Mouse (Mus musculus) intestine, embryonic 16.5 days (tissue): ENCODE measurements around the gene Bcl2l12. TPM values are rescaled to one million over a fixed set of nuclear protein-coding genes. Genes with fewer than 3 reads are reported as not detected.
"Not testable (repeated sequence)": the region's sequence is repeated elsewhere in the genome, so short reads cannot be mapped to it uniquely, and the experiment has no call there.

Experiments
- ATAC-seq: fragments of 200-750 bp; cut with Nextera tagmentation; 2 replicates; pipeline ENCODE4 v1.8.0; 2017; ENCODE audit warnings: moderate TSS enrichment, moderate library complexity
- H3K27ac ChIP-seq: fragments of 300-500 bp; sonication (generic); 2 replicates; pipeline ENCODE4 v1.5.1; 2014; ENCODE audit warnings: mild to moderate bottlenecking, low read length
- H3K27me3 ChIP-seq: fragments of 300-500 bp; sonication (generic); replicated peaks from 2 replicates; pipeline ENCODE4 v1.6.1; 2014; ENCODE audit warnings: low read length, control low read depth, mixed read lengths; ENCODE audit not compliant: control insufficient read depth, insufficient read depth
- H3K36me3 ChIP-seq: fragments of 300-500 bp; sonication (generic); 2 replicates; pipeline ENCODE4 v1.6.1; 2014; ENCODE audit warnings: low read length, control low read depth; ENCODE audit not compliant: control insufficient read depth, insufficient read depth
- H3K4me1 ChIP-seq: fragments of 300-500 bp; sonication (generic); 2 replicates; pipeline ENCODE4 v1.6.1; 2014; ENCODE audit warnings: low read length, control low read depth, mixed read lengths; ENCODE audit not compliant: control insufficient read depth, insufficient read depth
- H3K4me2 ChIP-seq: fragments of 300-500 bp; sonication (generic); 2 replicates; pipeline ENCODE4 v1.6.1; 2014; ENCODE audit warnings: low read depth, low read length, control low read depth
- H3K4me3 ChIP-seq: fragments of 300-500 bp; sonication (generic); 2 replicates; pipeline ENCODE4 v1.5.1; 2014; ENCODE audit warnings: mild to moderate bottlenecking, low read length
- H3K9ac ChIP-seq: fragments of 300-500 bp; sonication (generic); 2 replicates; pipeline ENCODE4 v1.6.1; 2014; ENCODE audit warnings: low read depth, low read length
- H3K9me3 ChIP-seq: fragments of 300-500 bp; sonication (generic); 2 replicates; pipeline ENCODE4 v1.6.1; 2016; ENCODE audit warnings: low read length, control low read depth; ENCODE audit not compliant: control insufficient read depth
- WGBS: fragments of 180-500 bp; shearing (Covaris S2); extraction: QIAGEN DNeasy Blood & Tissue Kit; methylation state at CpG from one replicate; pipeline ENCODE4 v1.1.7; 2014; 5-methylcytosine and 5-hydroxymethylcytosine counted together
- polyA plus RNA-seq: library from polyadenylated mRNA; unstranded; fragments of >200 nt; fragmentation: Nextera tagmentation; extraction: Ambion mirVana; gene quantifications from 2 replicates; pipeline ENCODE4 v1.2.1, GENCODE M21; 2015

The Bcl2l12 gene
- polyA plus RNA-seq, 1 experiment from 2014 or later, result 36.9 TPM

DNA sequence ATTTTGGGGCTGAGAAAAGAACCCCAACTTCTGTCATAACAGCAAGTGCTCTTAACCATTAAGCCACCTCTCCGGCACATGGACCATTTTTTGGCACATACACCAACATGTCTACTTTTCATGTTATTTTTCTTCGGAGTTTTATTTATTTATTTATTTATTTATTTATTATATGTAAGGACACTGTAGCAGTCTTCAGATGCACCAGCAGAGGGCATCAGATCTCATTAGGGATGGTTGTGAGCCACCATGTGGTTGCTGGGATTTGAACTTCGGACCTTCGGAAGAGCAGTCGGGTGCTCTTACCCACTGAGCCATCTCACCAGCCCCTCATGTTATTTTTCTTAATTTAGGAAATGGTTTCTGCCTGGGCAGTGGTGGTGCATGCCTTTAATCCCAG lies 25.2 kb upstream of the Bcl2l12 start:
- H3K4me3 ChIP-seq, H3K4me2 ChIP-seq, H3K27ac ChIP-seq, H3K9ac ChIP-seq, H3K27me3 ChIP-seq, ATAC-seq, H3K4me1 ChIP-seq, H3K9me3 ChIP-seq: not testable (repeated sequence)
- H3K36me3 ChIP-seq, result peaks cover 12% of the 10 kb centered on the region
- WGBS, result 82% methylated on average over 5 of the region's 5 CpGs

DNA sequence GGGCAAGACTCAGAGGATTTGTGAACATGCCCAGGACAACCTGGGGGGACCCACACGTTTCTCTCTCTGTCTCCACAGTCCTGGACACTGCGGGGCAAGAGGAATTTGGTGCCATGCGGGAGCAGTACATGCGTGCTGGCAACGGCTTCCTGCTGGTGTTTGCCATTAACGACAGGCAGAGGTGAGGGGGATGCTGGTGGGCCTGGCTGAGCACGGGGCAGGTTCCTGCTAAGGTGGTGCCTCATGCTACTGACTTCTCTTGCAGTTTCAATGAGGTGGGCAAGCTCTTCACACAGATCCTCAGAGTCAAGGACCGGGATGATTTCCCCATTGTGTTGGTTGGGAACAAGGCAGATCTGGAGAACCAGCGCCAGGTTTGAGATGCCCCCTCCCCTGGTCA lies 21.7 kb upstream of the Bcl2l12 start:
- Histone ChIP-seq H3K27me3 (no peaks in the 10 kb centered on the region), H3K9me3 (no peaks in the 10 kb centered on the region), H3K4me3 (no peak overlapping the region), H3K4me2 (no peak overlapping the region), H3K36me3 (no peaks in the 10 kb centered on the region), H3K4me1 (peaks cover 11% of the 10 kb centered on the region), H3K27ac (no peak overlapping the region), H3K9ac (no peak overlapping the region)
- ATAC-seq, result no peak
- 69% methylated on average over 9 of the region's 9 CpGs for WGBS

- peak overlapping the region; percentile 88 for H3K27ac ChIP-seq
- no peak for ATAC-seq
- H3K36me3 ChIP-seq, result no peaks in the 10 kb centered on the region
- H3K4me1 ChIP-seq, result peaks cover 21% of the 10 kb centered on the region
- peak overlapping the region; percentile 74 for H3K4me2 ChIP-seq
- peak overlapping the region; percentile 97 for H3K4me3 ChIP-seq
- 34% methylated on average over 8 of the region's 8 CpGs for WGBS
- H3K9ac ChIP-seq, result peak overlapping the region; percentile 79; the same call in 1 of the 2 replicates
- H3K9me3 ChIP-seq, result no peaks in the 10 kb centered on the region
- H3K27me3 ChIP-seq, result no peaks in the 10 kb centered on the region
Observed at GRCm38 (mm10) chr7:45019031-45019571, 20.6 kb upstream of the Bcl2l12 start.

DNA sequence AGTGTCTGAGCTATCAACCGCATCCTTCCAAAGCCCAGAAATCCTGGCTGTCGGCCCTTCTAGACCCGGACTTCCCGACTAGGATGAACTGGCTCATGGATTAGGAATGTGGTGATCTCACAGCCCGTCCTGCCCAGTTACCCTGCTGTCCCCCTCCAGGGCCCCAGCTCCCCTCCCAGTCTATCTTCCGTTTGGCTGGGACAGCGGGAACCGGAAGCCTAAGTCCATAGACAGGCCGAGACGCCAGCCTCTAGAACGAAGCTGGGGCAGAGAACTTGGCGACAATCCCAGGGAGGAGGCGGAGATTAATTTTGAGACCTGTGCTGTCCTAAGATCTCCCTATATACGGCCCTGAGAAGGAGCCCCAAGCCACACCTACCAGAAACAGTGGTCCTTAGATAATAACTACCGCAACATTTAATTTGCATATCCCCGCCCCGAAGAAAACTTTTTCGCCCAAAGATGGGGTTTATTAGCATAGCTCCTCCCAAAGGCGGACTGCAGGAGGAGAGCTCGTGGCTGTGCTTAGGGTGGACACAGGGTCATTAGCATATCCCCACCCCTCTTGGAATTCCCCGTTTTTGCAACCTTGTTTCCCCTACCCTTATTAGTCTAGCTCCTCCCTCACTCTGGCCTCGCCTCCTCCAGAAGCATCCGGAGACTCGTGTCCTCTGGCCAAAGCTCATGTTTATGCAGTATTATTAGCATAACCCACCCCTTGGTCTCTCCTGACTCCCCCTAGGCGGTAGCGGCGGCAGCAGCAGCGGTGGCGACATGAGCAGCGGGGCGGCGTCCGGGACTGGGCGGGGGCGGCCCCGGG lies 18.9 kb upstream of the Bcl2l12 start, which contains the start of gene Rras:
Gene Rras, plus strand, starts transcription at position 720 of the 820 bp plus-strand sequence.
- no peaks in the 10 kb centered on the region for H3K9me3 ChIP-seq
- H3K27ac ChIP-seq, result peak within 1 kb of the TSS; percentile 100
- under 1% methylated on average over 36 of the region's 36 CpGs for WGBS
- peaks cover 5% of the 10 kb centered on the region; the same call in 1 of the 2 replicates for H3K36me3 ChIP-seq
- H3K4me2 ChIP-seq, result peak within 1 kb of the TSS; percentile 77
- H3K9ac ChIP-seq, result peak within 1 kb of the TSS; percentile 79
- H3K4me3 ChIP-seq, result peak within 1 kb of the TSS; percentile 97
- peak; percentile 93 for ATAC-seq
- H3K27me3 ChIP-seq, result no peaks in the 10 kb centered on the region
- H3K4me1 ChIP-seq, result peaks cover 21% of the 10 kb centered on the region

- peak overlapping the region; percentile 77 for H3K4me2 ChIP-seq
- H3K36me3 ChIP-seq, result peaks cover 12% of the 10 kb centered on the region
- no peaks in the 10 kb centered on the region for H3K9me3 ChIP-seq
- no peak for ATAC-seq
- H3K4me1 ChIP-seq, result peaks cover 21% of the 10 kb centered on the region
- H3K27me3 ChIP-seq, result no peaks in the 10 kb centered on the region
- H3K4me3 ChIP-seq, result peak overlapping the region; percentile 97
- peak overlapping the region; percentile 100 for H3K27ac ChIP-seq
- WGBS, result 1% methylated on average over 4 of the region's 4 CpGs
- peak overlapping the region; percentile 99 for H3K9ac ChIP-seq
Observed at GRCm38 (mm10) chr7:45016761-45017160, 18.2 kb upstream of the Bcl2l12 start.

GRCm38 (mm10) chr7:45015957-45016612 lies 17.6 kb upstream of the Bcl2l12 start, which contains the start of gene Scaf1:
Scaf1 (minus strand) TSS chr7:45016363.
- peaks cover 18% of the 10 kb centered on the region for H3K36me3 ChIP-seq
- H3K4me1 ChIP-seq, result peaks cover 21% of the 10 kb centered on the region
- peak within 1 kb of the TSS; percentile 80 for H3K4me2 ChIP-seq
- H3K9me3 ChIP-seq, result no peaks in the 10 kb centered on the region
- peak; percentile 83 for ATAC-seq
- under 1% methylated on average over 69 of the region's 69 CpGs for WGBS
- peak within 1 kb of the TSS; percentile 97 for H3K4me3 ChIP-seq
- no peaks in the 10 kb centered on the region for H3K27me3 ChIP-seq
- peak within 1 kb of the TSS; percentile 99 for H3K9ac ChIP-seq
- H3K27ac ChIP-seq, result peak within 1 kb of the TSS; percentile 100

- H3K9ac ChIP-seq, result peak overlapping the region; percentile 99
- ATAC-seq, result no peak
- 2% methylated on average over 20 of the region's 20 CpGs for WGBS
- peaks cover 18% of the 10 kb centered on the region for H3K36me3 ChIP-seq
- H3K27me3 ChIP-seq, result no peaks in the 10 kb centered on the region
- H3K9me3 ChIP-seq, result no peaks in the 10 kb centered on the region
- peak overlapping the region; percentile 100 for H3K27ac ChIP-seq
- H3K4me3 ChIP-seq, result peak overlapping the region; percentile 97
- peaks cover 21% of the 10 kb centered on the region for H3K4me1 ChIP-seq
- peak overlapping the region; percentile 80 for H3K4me2 ChIP-seq
Observed at GRCm38 (mm10) chr7:45015344-45015956, 16.9 kb upstream of the Bcl2l12 start.

DNA sequence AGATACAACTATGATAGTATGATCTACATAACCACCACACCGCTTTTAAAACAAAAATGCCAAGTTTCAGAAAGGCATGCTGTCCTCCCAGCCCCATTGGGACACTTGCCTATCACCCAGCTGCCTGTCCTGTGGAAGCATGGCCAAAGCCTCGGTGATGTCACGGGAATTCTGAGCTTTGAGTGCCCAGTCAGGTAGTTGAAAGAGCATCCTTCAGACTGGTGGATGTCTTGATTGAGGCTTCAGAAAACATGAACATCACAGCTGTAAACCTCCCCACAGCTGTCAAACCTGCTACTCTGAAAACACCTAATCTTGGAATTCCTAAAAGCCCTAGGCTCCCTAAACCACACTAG lies 15.6 kb upstream of the Bcl2l12 start:
- Histone ChIP-seq H3K4me2 (no peak overlapping the region), H3K4me1 (peaks cover 20% of the 10 kb centered on the region), H3K27me3 (no peaks in the 10 kb centered on the region), H3K27ac (no peak overlapping the region), H3K9me3 (no peaks in the 10 kb centered on the region), H3K36me3 (peaks cover 18% of the 10 kb centered on the region), H3K9ac (0 out of 2 replicates have a peak overlapping the region, but pooled peaks have one; percentile 27), H3K4me3 (no peak overlapping the region)
- no peak for ATAC-seq
- 95% methylated on average over 3 of the region's 3 CpGs for WGBS
